Mouse (Mus musculus): ENCODE results near the gene Arhgap29. TPM values are rescaled to one million over a fixed set of nuclear protein-coding genes. Genes with fewer than 3 reads are reported as not detected.

Gene Arhgap29
- polyA plus RNA-seq, 1 experiment: 5.8 TPM

DNA sequence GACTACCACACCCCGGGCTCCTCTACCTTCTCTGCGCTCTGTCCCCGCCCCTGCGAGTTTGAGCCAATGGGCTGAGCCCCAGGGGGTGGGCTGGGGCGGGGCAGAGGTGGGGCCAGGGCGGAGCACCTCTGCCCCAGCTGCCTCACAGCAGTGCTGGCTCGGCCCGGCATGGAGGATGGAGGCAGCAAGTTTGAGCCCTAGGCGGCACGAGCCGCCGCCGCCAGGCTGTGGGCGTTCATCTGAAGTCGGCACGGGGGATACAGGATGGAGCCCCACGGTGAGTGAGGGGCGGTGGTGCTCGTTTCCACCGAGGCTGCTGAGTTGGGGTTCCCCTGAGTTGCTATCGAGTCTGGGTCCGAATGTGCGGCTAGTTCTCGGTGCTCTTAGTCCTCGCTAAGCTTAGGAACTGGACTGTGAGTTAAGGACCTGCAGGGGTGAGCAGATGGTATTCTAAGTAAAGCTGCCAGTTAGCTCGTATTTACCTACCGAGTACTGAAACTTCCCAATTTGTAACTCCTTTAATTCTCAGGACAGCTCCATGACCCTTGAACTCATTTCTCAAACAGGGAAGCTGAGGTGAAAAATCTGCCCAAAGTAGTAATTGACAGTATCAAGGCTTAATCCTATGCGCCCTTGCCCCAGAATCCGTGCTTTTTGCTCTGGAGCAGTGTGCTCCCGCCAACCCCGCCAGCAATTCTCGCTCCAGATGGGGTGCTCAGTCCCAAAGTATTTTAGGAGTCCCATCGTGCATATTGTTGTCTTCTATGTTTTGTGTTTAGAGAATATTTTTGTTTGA, 15.5 kb downstream of the Arhgap29 start:
- H3K79me2 ChIP-seq (ENCODE audit: control insufficient read depth, insufficient read depth): no peaks in the 10 kb centered on the region
- H3K27me3 ChIP-seq (ENCODE audit: control insufficient read depth, insufficient read depth, insufficient read length): no peaks in the 10 kb centered on the region
- no peaks in the 10 kb centered on the region for H3K36me3 ChIP-seq (ENCODE audit: control insufficient read depth, insufficient read depth)
- H3K4me3 ChIP-seq (ENCODE audit: insufficient read depth, poor library complexity, severe bottlenecking): peak overlapping the region; percentile 44
- H3ac ChIP-seq (ENCODE audit: control insufficient read depth, insufficient read length, low read depth): peak overlapping the region; percentile 78
- no peaks in the 10 kb centered on the region for H3K79me3 ChIP-seq (ENCODE audit: low read depth)
- TF ChIP-seq MAX (IDR thresholded peaks at IDR 0.05) (no peak), CEBPB (IDR thresholded peaks at IDR 0.05; ENCODE audit: low read depth) (no peak)

DNA sequence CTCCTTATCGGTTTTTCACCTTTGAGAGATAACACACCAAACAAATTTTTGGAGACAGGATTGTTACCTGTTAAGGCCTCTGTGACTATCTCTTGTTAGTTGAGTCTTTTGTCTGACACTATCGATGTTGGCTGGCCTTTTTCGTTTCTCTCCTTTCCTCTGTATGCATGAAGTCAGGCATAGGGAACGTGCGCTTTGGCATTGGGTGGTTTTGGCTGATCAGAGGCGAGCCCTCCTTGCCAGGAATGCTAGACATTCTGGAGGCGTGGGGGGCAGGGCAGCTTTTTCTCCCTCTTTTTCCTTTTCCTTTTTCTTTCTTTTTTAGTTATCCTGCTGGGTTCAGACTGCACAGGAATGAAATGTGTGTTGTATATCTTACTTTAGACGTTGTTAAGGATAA, 16.3 kb downstream of the Arhgap29 start:
- no peak overlapping the region for H3ac ChIP-seq (ENCODE audit: control insufficient read depth, insufficient read length, low read depth)
- no peaks in the 10 kb centered on the region for H3K79me3 ChIP-seq (ENCODE audit: low read depth)
- H3K4me3 ChIP-seq (ENCODE audit: insufficient read depth, poor library complexity, severe bottlenecking): no peak overlapping the region
- H3K27me3 ChIP-seq (ENCODE audit: control insufficient read depth, insufficient read depth, insufficient read length): no peaks in the 10 kb centered on the region
- no peaks in the 10 kb centered on the region for H3K36me3 ChIP-seq (ENCODE audit: control insufficient read depth, insufficient read depth)
- no peaks in the 10 kb centered on the region for H3K79me2 ChIP-seq (ENCODE audit: control insufficient read depth, insufficient read depth)
- TF ChIP-seq MYOD1 (IDR thresholded peaks at IDR 0.05; ENCODE audit: control insufficient read depth, insufficient read length, low read depth): no peak
- no peak for TF ChIP-seq FOSL1 (IDR thresholded peaks at IDR 0.05; ENCODE audit: insufficient read depth, low read length, poor library complexity, severe bottlenecking)
- TF ChIP-seq CTCF (IDR thresholded peaks at IDR 0.05; ENCODE audit: control insufficient read depth, insufficient read depth, insufficient read length): no peak
- TF ChIP-seq CEBPB (IDR thresholded peaks at IDR 0.05; ENCODE audit: low read depth): no peak
- TF ChIP-seq MAX (IDR thresholded peaks at IDR 0.05): no peak
- TF ChIP-seq MYOG (IDR thresholded peaks at IDR 0.05; ENCODE audit: control insufficient read depth, extremely low read depth, insufficient read length): no peak
- TF ChIP-seq USF1 (IDR thresholded peaks at IDR 0.05; ENCODE audit: low read depth): no peak

DNA sequence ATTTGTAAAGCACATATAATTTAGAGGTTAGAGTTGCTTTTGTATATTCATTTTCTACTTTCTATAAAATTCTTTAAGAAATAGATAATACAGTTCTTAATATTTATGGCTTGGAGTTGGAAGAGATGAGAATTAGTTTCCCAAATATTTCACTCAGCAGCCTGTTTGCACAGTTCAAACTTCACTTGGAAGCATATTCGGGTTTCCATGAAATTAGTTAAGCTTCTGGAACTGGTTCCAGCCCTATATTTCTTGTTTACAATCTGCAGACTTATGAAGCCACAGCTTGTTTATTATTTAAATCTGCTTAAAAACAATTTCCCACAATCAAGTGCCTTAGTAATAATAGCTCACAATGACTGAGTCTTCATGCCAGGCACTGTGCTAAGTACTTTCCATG, 17.1 kb downstream of the Arhgap29 start:
- TF ChIP-seq MAX (IDR thresholded peaks at IDR 0.05) (no peak), USF1 (IDR thresholded peaks at IDR 0.05; ENCODE audit: low read depth) (no peak), CTCF (IDR thresholded peaks at IDR 0.05; ENCODE audit: control insufficient read depth, insufficient read depth, insufficient read length) (no peak), MYOD1 (IDR thresholded peaks at IDR 0.05; ENCODE audit: control insufficient read depth, insufficient read length, low read depth) (no peak), CEBPB (IDR thresholded peaks at IDR 0.05; ENCODE audit: low read depth) (no peak), FOSL1 (IDR thresholded peaks at IDR 0.05; ENCODE audit: insufficient read depth, low read length, poor library complexity, severe bottlenecking) (no peak), MYOG (IDR thresholded peaks at IDR 0.05; ENCODE audit: control insufficient read depth, extremely low read depth, insufficient read length) (no peak)
- H3K79me3 ChIP-seq (ENCODE audit: low read depth): no peaks in the 10 kb centered on the region
- no peak overlapping the region for H3ac ChIP-seq (ENCODE audit: control insufficient read depth, insufficient read length, low read depth)
- no peaks in the 10 kb centered on the region for H3K27me3 ChIP-seq (ENCODE audit: control insufficient read depth, insufficient read depth, insufficient read length)
- H3K4me3 ChIP-seq (ENCODE audit: insufficient read depth, poor library complexity, severe bottlenecking): no peak overlapping the region
- H3K79me2 ChIP-seq (ENCODE audit: control insufficient read depth, insufficient read depth): no peaks in the 10 kb centered on the region
- H3K36me3 ChIP-seq (ENCODE audit: control insufficient read depth, insufficient read depth): no peaks in the 10 kb centered on the region

DNA sequence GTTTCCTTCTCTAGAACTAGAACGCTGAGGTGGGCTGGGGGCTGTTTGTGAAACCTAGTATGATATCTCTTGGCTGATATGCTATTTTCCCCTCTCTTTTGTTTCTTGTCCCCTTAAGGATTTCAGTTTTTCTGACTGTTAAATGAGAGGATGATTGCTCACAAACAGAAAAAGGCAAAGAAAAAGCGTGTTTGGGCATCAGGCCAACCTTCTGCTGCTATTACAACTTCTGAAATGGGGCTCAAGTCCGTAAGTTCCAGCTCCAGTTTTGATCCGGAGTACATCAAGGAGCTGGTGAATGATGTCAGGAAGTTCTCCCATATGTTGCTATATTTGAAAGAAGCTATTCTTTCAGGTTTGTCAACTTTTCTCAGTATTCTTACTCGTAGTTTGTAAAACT, 21.4 kb downstream of the Arhgap29 start:
- Histone ChIP-seq H3K79me2 (ENCODE audit: control insufficient read depth, insufficient read depth) (no peaks in the 10 kb centered on the region), H3ac (ENCODE audit: control insufficient read depth, insufficient read length, low read depth) (no peak overlapping the region), H3K79me3 (ENCODE audit: low read depth) (no peaks in the 10 kb centered on the region)

GRCm38 (mm10) chr3:121975381-121975780, 23.0 kb downstream of the Arhgap29 start:
- no peaks in the 10 kb centered on the region for H3K36me3 ChIP-seq (ENCODE audit: control insufficient read depth, insufficient read depth)
- no peaks in the 10 kb centered on the region for H3K79me3 ChIP-seq (ENCODE audit: low read depth)
- TF ChIP-seq USF1 (IDR thresholded peaks at IDR 0.05; ENCODE audit: low read depth) (no peak), MYOG (IDR thresholded peaks at IDR 0.05; ENCODE audit: control insufficient read depth, extremely low read depth, insufficient read length) (no peak), MAX (IDR thresholded peaks at IDR 0.05) (no peak), CEBPB (IDR thresholded peaks at IDR 0.05; ENCODE audit: low read depth) (no peak), MYOD1 (IDR thresholded peaks at IDR 0.05; ENCODE audit: control insufficient read depth, insufficient read length, low read depth) (no peak), CTCF (IDR thresholded peaks at IDR 0.05; ENCODE audit: control insufficient read depth, insufficient read depth, insufficient read length) (no peak), FOSL1 (IDR thresholded peaks at IDR 0.05; ENCODE audit: insufficient read depth, low read length, poor library complexity, severe bottlenecking) (no peak)
- H3K79me2 ChIP-seq (ENCODE audit: control insufficient read depth, insufficient read depth): no peaks in the 10 kb centered on the region
- no peaks in the 10 kb centered on the region for H3K27me3 ChIP-seq (ENCODE audit: control insufficient read depth, insufficient read depth, insufficient read length)
- no peak overlapping the region for H3K4me3 ChIP-seq (ENCODE audit: insufficient read depth, poor library complexity, severe bottlenecking)
- no peak overlapping the region for H3ac ChIP-seq (ENCODE audit: control insufficient read depth, insufficient read length, low read depth)

More for the DNA sequence above, 21.4 kb downstream of the Arhgap29 start:
- no peak overlapping the region for H3K4me3 ChIP-seq (ENCODE audit: insufficient read depth, poor library complexity, severe bottlenecking)
- H3K27me3 ChIP-seq (ENCODE audit: control insufficient read depth, insufficient read depth, insufficient read length): no peaks in the 10 kb centered on the region
- H3K36me3 ChIP-seq (ENCODE audit: control insufficient read depth, insufficient read depth): no peaks in the 10 kb centered on the region
- TF ChIP-seq MYOG (IDR thresholded peaks at IDR 0.05; ENCODE audit: control insufficient read depth, extremely low read depth, insufficient read length): no peak

DNA sequence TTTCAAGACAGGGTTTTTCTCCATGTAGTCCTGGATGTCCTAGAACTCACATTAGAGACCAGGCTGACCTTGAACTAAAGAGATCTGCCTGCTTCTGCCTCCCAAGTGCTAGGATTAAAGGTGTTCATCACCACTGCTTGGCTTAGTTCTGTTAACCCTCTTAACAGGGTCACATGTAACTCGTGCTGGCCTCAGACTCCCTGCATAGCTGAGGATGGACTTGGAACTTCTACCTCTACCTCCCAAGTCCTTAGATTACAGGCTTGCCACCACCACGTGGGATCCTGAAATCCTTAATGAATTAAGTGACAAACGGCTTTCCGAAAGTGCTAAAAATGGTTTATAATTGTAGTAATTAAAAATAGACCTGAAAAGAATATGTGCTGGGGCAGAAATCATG, 29.0 kb downstream of the Arhgap29 start:
- Histone ChIP-seq H3K36me3 (ENCODE audit: control insufficient read depth, insufficient read depth) (no peaks in the 10 kb centered on the region), H3K4me3 (ENCODE audit: insufficient read depth, poor library complexity, severe bottlenecking) (no peak overlapping the region), H3K27me3 (ENCODE audit: control insufficient read depth, insufficient read depth, insufficient read length) (no peaks in the 10 kb centered on the region), H3ac (ENCODE audit: control insufficient read depth, insufficient read length, low read depth) (no peak overlapping the region), H3K79me2 (ENCODE audit: control insufficient read depth, insufficient read depth) (no peaks in the 10 kb centered on the region), H3K79me3 (ENCODE audit: low read depth) (no peaks in the 10 kb centered on the region)
- TF ChIP-seq FOSL1 (IDR thresholded peaks at IDR 0.05; ENCODE audit: insufficient read depth, low read length, poor library complexity, severe bottlenecking): no peak
- no peak for TF ChIP-seq MAX (IDR thresholded peaks at IDR 0.05)
- TF ChIP-seq MYOG (IDR thresholded peaks at IDR 0.05; ENCODE audit: control insufficient read depth, extremely low read depth, insufficient read length): no peak
- TF ChIP-seq CTCF (IDR thresholded peaks at IDR 0.05; ENCODE audit: control insufficient read depth, insufficient read depth, insufficient read length): no peak
- no peak for TF ChIP-seq USF1 (IDR thresholded peaks at IDR 0.05; ENCODE audit: low read depth)
- no peak for TF ChIP-seq CEBPB (IDR thresholded peaks at IDR 0.05; ENCODE audit: low read depth)
- no peak for TF ChIP-seq MYOD1 (IDR thresholded peaks at IDR 0.05; ENCODE audit: control insufficient read depth, insufficient read length, low read depth)
